Mouse (Mus musculus) liver, embryonic 14.5 days (tissue): ENCODE data around the gene 0610010K14Rik. TPM values are rescaled to one million over a fixed set of nuclear protein-coding genes. Genes with fewer than 3 reads are reported as not detected.
A peak's percentile ranks its signal among the peaks of the same experiment; 100 is the strongest.

Experiments
- ATAC-seq: fragments of 200-750 bp; cut with Nextera tagmentation; 2 replicates; pipeline ENCODE4 v1.8.0; 2017; ENCODE audit warnings: moderate number of reproducible peaks, mild to moderate bottlenecking, moderate library complexity; ENCODE audit not compliant: insufficient read depth
- DNase-seq, 3 experiments: peaks; one replicate each; pipeline ENCODE4 v3.0.0-alpha.2; 2012 to 2013; ENCODE audit warnings: low read depth in 3 of 3, low spot score in 3 of 3
- H3K27ac ChIP-seq: fragments of 300-500 bp; sonication (generic); 2 replicates; pipeline ENCODE4 v1.5.1; 2014; ENCODE audit warnings: moderate library complexity, mild to moderate bottlenecking, control low read depth, inconsistent platforms
- H3K27me3 ChIP-seq: fragments of 300-500 bp; sonication (generic); 2 replicates; pipeline ENCODE4 v1.6.1; 2014; ENCODE audit warnings: mild to moderate bottlenecking, low read length, moderate library complexity; ENCODE audit not compliant: control insufficient read depth, insufficient read depth
- H3K36me3 ChIP-seq: fragments of 300-500 bp; sonication (generic); replicated peaks from 2 replicates; pipeline ENCODE4 v1.6.1; 2014; ENCODE audit warnings: low read depth; ENCODE audit not compliant: control insufficient read depth, insufficient read depth
- H3K4me1 ChIP-seq, 2 experiments: fragments of 200-500 bp in 1 of 2; fragments of 300-500 bp in 1 of 2; sonication (generic) in 1 of 2; replicated peaks; 2 replicates each; pipeline ENCODE4 v1.6.1; 2012 to 2014; ENCODE audit warnings: antibody characterized with exemption in 1 of 2, inconsistent platforms in 1 of 2, low read length in 1 of 2; ENCODE audit not compliant: control insufficient read depth in 2 of 2, insufficient read depth in 2 of 2
- H3K4me2 ChIP-seq: fragments of 300-500 bp; sonication (generic); 2 replicates; pipeline ENCODE4 v1.6.1; 2014; ENCODE audit warnings: low read depth, mild to moderate bottlenecking, control low read depth, moderate library complexity
- H3K4me3 ChIP-seq, 2 experiments: fragments of 200-500 bp in 1 of 2; fragments of 300-500 bp in 1 of 2; sonication (generic) in 1 of 2; 2 replicates each; pipeline ENCODE4 v1.5.1; 2012 to 2014; ENCODE audit warnings: low read depth in 2 of 2, low read length in 2 of 2, mild to moderate bottlenecking in 2 of 2, control low read depth in 1 of 2, inconsistent platforms in 1 of 2, moderate library complexity in 1 of 2; ENCODE audit not compliant: insufficient read depth in 1 of 2
- H3K9ac ChIP-seq: fragments of 300-500 bp; sonication (generic); replicated peaks from 2 replicates; pipeline ENCODE4 v1.6.1; 2014; ENCODE audit warnings: mild to moderate bottlenecking, control low read depth, moderate library complexity
- H3K9me3 ChIP-seq: fragments of 300-500 bp; sonication (generic); 2 replicates; pipeline ENCODE4 v1.6.1; 2016; ENCODE audit warnings: low read length, mixed read lengths; ENCODE audit not compliant: control insufficient read depth
- CTCF ChIP-seq: IDR thresholded peaks from 2 replicates; pipeline ENCODE4 v1.5.1; 2016; ENCODE audit warnings: antibody characterized with exemption, low read depth, control low read depth
- EP300 ChIP-seq: IDR thresholded peaks from 2 replicates; pipeline ENCODE4 v1.6.1; 2016; ENCODE audit warnings: antibody characterized with exemption, low read depth
- WGBS: fragments of 180-500 bp; shearing (Covaris S2); extraction: QIAGEN DNeasy Blood & Tissue Kit; methylation state at CpG from one replicate; pipeline ENCODE4 v1.1.7; 2014; ENCODE audit not compliant: insufficient replicate concordance; 5-methylcytosine and 5-hydroxymethylcytosine counted together
- polyA plus RNA-seq, 2 experiments: library from polyadenylated mRNA; depleted of rRNA in 1 of 2; stranded (reverse) in 1 of 2; unstranded in 1 of 2; fragments of >200 nt; fragmentation: Nextera tagmentation in 1 of 2; extraction: Ambion mirVana in 1 of 2; gene quantifications; 2 replicates each; pipeline versions ENCODE4 v1.2.1 to v1.2.3; 2012 to 2014

Gene 0610010K14Rik
- polyA plus RNA-seq, 2 experiments, result 56.1 to 78.4 TPM

- no peak for TF ChIP-seq CTCF
- TF ChIP-seq EP300, result no peak
- DNase-seq (no peak), ATAC-seq (no peak)
- H3K9ac ChIP-seq, result no peak overlapping the region
- H3K27ac ChIP-seq, result no peak overlapping the region
- H3K27me3 ChIP-seq, result peaks cover 44% of the 10 kb centered on the region
- no peaks in the 10 kb centered on the region for H3K9me3 ChIP-seq
- 71% methylated on average over 3 of the region's 3 CpGs for WGBS
- H3K4me1 ChIP-seq, result peaks cover 9 to 10% of the 10 kb centered on the region in 2 experiments
- H3K36me3 ChIP-seq, result no peaks in the 10 kb centered on the region
- no peak overlapping the region for H3K4me3 ChIP-seq
- H3K4me2 ChIP-seq, result no peak overlapping the region
Measured at GRCm38 (mm10) chr11:70216103-70216502, 21.6 kb downstream of the 0610010K14Rik start.

- no peak for ATAC-seq
- TF ChIP-seq EP300 (no peak), CTCF (no peak)
- 25% methylated on average over 22 of the region's 22 CpGs for WGBS
Measured at GRCm38 (mm10) chr11:70215301-70215700, 22.4 kb downstream of the 0610010K14Rik start.

GRCm38 (mm10) chr11:70214856-70215209 is 22.9 kb downstream of the 0610010K14Rik start:
- no peak for DNase-seq
- WGBS, result 11% methylated on average over 18 of the region's 18 CpGs

More at GRCm38 (mm10) chr11:70215301-70215700, 22.4 kb downstream of the 0610010K14Rik start:
- H3K4me1 ChIP-seq, result peaks cover 9 to 10% of the 10 kb centered on the region in 2 experiments
- H3K27ac ChIP-seq, result no peak overlapping the region
- H3K9me3 ChIP-seq, result no peaks in the 10 kb centered on the region
- DNase-seq, result no peak
- H3K4me2 ChIP-seq, result no peak overlapping the region
- H3K9ac ChIP-seq, result no peak overlapping the region
- no peak overlapping the region for H3K4me3 ChIP-seq
- peaks cover 44% of the 10 kb centered on the region for H3K27me3 ChIP-seq
- no peaks in the 10 kb centered on the region for H3K36me3 ChIP-seq

GRCm38 (mm10) chr11:70214191-70214855 is 23.4 kb downstream of the 0610010K14Rik start:
- ATAC-seq, result no peak; the same call in 1 of the 2 replicates
- peaks cover 44% of the 10 kb centered on the region for H3K27me3 ChIP-seq

More at GRCm38 (mm10) chr11:70214856-70215209, 22.9 kb downstream of the 0610010K14Rik start:
- Histone ChIP-seq H3K4me3 (peak overlapping the region in 1 of 2 experiments; percentile 0; a peak in 1 of 4 replicates), H3K9ac (no peak overlapping the region), H3K27me3 (peaks cover 44% of the 10 kb centered on the region), H3K27ac (no peak overlapping the region), H3K4me2 (peak overlapping the region; percentile 43; the same call in 1 of the 2 replicates), H3K36me3 (no peaks in the 10 kb centered on the region), H3K9me3 (no peaks in the 10 kb centered on the region), H3K4me1 (peaks cover 7% of the 10 kb centered on the region in 2 experiments)
- TF ChIP-seq EP300 (no peak), CTCF (no peak)
- 0 out of 2 replicates have a peak, but pooled peaks have one; percentile 3 for ATAC-seq

GRCm38 (mm10) chr11:70213736-70214135 is 24.0 kb downstream of the 0610010K14Rik start:
- Histone ChIP-seq H3K4me2 (peak overlapping the region; percentile 43), H3K9me3 (no peaks in the 10 kb centered on the region), H3K27ac (no peak overlapping the region), H3K4me3 (no peak overlapping the region), H3K4me1 (no peaks in the 10 kb centered on the region), H3K27me3 (peaks cover 44% of the 10 kb centered on the region), H3K9ac (no peak overlapping the region), H3K36me3 (no peaks in the 10 kb centered on the region)
- TF ChIP-seq CTCF, result no peak
- TF ChIP-seq EP300, result no peak
- ATAC-seq, result no peak
- DNase-seq, result no peak
- 11% methylated on average over 26 of the region's 26 CpGs for WGBS

More at GRCm38 (mm10) chr11:70214191-70214855, 23.4 kb downstream of the 0610010K14Rik start:
- Histone ChIP-seq H3K27ac (no peak overlapping the region), H3K36me3 (no peaks in the 10 kb centered on the region), H3K4me2 (peak overlapping the region; percentile 43), H3K9me3 (no peaks in the 10 kb centered on the region), H3K4me3 (peak overlapping the region in 1 of 2 experiments; percentile 0; a peak in 2 of 4 replicates), H3K4me1 (peaks cover 2% of the 10 kb centered on the region in 2 experiments), H3K9ac (no peak overlapping the region)
- WGBS, result 2% methylated on average over 46 of the region's 46 CpGs
- TF ChIP-seq CTCF (no peak), EP300 (no peak)
- no peak for DNase-seq
